Mouse (Mus musculus) layer of hippocampus, postnatal 25 days (tissue): Measurements from ENCODE around the gene Gzf1. TPM values are rescaled to one million over a fixed set of nuclear protein-coding genes. Genes with fewer than 3 reads are reported as not detected.

Experiments used
- DNase-seq, 2 experiments: peaks; one replicate each; pipeline ENCODE4 v3.0.0; 2022; ENCODE audit warnings: mixed read lengths in 2 of 2, low spot score in 1 of 2; ENCODE audit errors: extremely low spot score in 1 of 2
- total RNA-seq, 2 experiments: library from RNA; stranded (reverse); gene quantifications; 2 replicates each; pipeline ENCODE4 v1.2.3; 2021

The Gzf1 gene
- 10 to 100 TPM; 30.4 to 32.4 TPM for total RNA-seq

DNA sequence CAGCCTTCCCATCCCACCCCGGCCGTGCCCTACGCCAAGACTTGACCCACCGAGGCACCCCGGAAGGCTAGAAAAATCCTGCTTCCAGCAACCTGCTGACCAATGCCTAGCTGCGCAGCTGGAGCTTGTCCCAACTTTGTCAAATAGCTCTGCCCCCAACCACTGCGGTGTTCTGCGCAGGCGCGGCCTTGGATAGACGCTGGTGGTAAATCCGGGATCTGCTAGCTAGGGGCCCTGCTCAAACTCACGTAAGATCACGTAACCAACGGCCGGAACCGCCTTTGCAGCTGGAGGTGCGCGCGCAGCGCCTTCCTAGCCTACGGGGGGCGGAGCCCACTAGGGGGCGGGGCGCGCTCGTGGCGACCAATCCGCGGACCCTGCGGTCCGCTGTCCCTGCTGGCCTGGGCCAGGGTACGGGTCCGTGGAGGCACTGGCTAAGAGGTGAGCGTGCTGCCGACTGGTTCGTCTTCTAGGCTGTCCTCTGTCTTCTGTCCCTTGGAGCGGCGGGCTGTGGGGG lies at the start of gene Gzf1:
TSS of gene Gzf1 (plus strand) at position 249 of the 517 bp plus-strand sequence.
- peak; percentile 98 for DNase-seq

DNA sequence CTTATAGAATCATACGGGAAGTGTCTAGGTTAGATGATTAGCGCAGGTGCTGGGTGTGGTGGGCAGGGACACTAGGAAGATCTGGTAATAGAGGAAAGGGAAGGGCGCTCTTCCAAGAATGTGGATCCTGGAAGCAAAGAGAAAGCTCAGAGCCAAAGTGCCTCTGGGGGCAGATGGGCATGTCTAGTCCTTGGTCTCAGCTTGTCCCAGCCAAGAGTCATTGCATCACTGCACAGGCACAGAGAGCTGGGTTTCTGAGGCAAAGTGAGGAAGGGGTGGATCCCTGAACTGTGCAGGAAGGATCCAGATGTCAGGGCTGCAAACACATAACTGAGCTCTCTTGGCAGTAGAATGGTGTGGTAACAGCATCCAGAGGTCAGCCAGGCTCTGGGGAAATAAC lies 49.2 kb upstream of the Gzf1 start:
- DNase-seq = no peak

DNA sequence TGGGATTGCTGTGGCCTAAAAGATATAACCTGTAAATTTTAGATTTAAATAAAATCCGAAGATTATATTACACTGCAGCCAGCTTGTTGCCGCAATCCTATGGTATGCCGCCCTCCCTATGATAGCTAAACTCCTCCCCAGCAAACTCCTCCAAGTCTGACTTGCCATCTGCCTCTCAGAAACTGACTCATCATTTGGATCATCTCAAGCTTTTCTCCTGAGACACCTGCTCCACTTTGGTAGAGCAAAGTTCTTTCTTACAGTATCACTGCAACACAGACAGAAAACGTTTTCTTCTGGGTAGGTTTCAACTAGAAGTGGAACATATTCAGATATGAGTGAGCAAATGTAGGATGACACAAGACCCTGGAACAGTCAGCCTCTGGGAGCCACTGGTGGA lies 46.4 kb upstream of the Gzf1 start:
- no peak for DNase-seq

DNA sequence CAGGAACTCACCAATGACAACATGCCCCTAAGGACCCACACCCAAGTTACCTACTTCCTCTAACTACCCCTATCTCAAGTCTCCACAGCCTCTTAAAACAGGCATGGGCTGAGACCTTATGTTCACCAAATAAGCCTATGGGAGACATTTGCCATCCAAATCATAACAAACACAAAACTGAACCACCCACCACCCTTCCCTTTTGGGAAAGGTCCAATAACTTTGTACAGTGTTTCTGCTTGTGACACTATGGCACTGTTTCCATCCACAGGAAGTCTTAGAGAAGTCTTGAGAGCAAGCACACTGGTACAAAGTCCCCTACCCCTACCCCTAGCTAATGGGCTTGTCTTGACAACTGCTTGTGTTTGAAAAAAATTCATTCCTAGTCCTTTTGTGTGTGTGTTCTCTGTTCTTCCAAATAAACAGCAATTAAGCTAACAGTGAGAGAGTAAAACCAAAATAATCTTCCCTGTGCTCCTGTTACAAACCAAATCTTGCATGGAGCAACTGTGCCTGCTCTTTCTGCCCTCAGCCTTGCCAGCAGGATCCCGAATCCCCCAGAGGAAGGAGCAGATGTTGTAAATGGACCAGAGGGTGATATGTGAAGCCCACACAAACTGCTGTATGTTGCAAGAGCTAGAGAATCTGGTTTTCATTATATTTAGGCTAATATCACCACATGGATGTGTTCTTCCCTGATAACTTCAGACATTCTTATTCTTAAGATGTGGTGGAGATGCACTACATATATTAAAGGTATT lies 38.0 kb upstream of the Gzf1 start:
- no peak for DNase-seq

DNA sequence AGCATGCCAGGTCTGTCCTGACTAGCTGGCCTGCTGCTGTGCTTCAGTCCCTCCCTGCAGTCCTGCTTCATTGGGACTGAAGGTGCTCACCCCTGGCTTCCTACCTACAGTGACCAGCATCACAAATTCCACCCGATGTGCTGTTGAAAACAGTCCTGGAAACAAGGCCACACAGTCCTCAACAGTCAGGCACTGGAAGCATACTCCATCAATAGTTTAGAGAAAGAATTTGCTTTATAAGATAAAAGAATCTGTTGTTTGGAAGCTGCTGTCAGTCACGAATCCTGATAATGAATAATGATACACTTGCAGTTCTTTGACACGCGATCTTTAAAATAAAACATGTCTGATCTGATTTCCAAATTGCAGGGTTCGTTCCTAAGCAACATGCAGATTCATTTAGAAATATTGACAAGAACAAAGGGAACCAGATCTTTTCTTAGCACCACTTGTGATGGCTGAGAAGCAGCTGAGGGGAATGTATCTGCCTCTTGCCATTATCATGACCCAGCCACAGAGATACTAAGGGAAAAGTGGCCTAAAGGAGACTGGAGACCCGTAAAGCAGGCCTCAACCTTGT lies 36.3 kb upstream of the Gzf1 start:
- no peak for DNase-seq

DNA sequence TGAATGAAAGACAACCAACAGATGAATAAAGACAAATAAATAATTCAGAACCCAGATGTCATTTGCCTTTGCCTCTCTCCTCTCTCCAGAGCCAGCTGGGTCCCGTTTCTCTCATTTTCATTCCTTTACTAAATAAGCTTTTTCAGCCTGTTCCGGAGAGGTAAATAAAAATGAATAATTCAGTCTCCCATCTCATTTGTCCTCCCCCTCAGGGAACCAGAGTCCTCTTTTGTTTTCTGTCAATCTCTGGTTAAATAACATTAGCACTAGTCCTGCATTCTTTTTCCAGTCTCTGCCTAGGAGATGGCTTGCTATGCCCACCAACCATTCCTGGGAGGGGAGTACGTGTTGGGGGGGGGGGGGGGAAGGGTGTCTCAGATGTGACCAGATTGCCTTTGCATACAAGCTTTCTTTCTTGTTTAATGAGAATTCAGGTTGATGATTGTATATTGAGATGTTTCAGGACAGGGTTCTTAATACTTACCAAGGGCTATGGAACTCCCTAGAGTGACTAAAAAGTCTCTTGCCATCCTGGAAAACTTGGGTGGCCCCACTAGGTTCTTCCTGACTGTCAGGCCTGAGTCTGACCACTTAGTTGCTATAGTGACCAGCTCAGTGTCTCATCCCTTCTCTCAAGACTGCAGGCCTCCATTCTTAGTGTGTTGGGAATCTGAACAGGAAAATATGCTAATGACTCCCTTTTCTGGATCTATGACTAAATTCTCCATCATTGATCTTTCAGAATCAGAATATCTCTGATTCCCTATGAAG lies 30.1 kb upstream of the Gzf1 start:
- no peak for DNase-seq

DNA sequence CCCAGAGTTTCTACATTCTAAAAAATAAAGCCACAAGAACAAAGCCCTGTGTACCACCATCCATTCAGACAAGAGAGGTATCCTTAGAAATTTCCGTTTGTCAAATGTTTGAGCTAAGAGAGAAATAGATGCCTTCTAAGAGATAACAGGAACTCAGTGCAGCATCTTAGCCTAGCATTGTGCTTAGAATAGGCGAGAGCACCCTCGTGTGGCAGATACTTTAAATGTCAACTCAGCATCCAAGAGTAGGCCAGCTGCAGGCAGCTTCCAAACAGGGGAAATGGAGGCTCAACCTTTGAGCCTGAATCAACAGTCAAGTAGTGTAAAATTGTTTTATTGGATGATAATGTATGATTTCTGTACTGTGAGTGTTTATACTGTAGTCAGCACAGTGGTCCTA lies 25.9 kb upstream of the Gzf1 start:
- peak; percentile 45 to 75 for DNase-seq

DNA sequence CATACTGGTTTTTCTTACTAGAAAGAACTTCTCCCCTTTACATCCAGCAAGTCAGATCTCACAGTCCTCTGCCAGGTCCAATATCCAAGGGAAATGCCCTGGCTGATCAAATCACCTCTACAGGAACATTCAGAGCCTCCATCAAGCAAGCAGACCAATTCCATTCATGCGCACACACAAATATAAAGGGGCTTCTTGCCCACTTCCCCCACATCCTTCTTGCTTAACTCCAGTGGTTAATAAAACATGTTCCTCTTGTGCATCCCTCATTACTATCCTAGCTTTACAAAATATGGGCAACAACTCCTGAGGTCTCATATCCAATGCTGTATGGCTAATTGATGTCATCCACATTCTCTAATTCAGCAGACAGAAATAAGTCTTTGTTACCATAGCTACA lies 17.4 kb upstream of the Gzf1 start:
- DNase-seq = no peak

DNA sequence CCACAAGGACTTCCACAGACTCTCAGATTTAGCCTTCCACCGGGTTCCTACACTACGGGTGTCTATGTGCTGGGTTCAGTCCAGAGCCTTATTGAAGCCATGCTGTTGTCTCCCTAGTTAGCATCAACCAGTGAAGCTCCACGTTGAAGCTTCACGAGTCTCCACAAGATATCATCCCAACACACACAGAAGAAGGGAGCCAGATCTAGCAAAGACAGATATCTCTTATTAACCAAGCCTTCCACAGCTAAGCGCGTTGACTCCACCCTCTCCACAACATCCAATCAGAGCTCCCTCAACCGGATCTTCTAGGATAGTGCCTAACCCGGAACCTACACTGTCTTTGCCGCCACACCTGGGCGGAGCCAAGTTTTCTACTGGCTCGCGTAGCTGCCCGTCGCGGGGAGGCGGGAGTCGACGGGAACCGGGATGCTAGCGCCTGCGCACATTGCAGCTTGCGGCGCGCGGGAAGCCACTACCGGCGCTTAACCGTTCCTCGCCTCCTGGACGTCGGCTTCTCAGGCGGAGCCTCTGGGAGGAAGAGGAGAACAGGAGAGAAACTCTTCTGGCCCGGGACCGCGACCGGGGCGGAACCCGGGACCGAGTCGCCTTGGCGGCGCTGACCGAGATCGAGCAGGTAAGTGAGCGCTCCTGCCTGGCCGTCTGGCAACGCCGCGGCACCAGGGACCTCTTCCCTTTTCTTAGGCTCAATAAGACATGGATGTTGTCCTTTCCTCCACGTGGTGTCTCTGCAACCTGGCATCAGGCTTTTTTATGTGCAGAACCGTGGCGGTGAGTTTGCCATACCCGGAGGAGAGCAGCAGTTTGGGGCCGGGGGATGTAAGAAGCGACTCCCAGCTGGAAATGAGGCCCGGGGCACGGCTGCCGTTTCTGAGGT lies 8.4 kb upstream of the Gzf1 start, which contains the start of gene Nxt1:
TSS of gene Nxt1 (plus strand) at position 403 of the 898 bp plus-strand sequence.
- peak; percentile 99 for DNase-seq

DNA sequence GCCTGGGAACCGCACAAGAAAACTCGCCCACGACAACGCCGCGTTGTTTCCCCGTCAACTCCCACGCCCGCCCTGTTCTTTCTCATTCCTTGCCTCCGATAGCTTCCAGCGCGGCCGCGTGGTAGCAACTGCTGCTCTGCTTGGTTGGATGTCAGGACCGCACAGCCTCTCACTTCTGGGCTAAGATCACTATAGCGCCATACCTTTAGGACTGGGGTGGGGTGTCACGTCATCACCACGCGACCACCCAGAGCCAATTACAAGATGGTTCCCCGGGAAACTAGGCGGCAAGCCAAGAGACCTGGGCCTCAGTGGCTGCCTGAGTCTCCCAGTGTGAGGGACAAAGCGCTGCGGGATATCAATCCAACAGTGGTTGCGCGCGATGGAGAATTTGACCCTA lies 3.0 kb upstream of the Gzf1 start:
- peak; percentile 74 to 78 for DNase-seq

DNA sequence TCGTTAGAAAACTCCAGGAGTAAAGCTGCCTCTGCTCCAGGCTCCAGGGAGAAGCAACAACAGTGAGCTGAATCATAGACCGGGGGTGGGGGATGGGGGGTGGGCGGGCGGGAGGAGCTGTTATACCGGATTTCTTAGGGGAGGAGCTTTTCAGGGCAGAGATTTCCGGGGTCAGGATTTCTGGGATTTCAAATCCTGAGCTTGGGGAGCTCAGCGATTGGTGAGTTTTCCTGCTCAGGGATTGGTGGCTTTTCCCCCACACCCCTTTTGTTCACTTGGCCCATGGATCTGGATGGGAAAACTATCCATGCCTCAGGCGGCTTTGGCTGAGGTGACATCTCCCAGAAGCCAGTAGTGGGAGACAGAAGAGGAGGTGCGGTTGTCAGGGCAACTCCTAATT lies 1.5 kb upstream of the Gzf1 start:
- DNase-seq = peak in 1 of 2 experiments; percentile 19

DNA sequence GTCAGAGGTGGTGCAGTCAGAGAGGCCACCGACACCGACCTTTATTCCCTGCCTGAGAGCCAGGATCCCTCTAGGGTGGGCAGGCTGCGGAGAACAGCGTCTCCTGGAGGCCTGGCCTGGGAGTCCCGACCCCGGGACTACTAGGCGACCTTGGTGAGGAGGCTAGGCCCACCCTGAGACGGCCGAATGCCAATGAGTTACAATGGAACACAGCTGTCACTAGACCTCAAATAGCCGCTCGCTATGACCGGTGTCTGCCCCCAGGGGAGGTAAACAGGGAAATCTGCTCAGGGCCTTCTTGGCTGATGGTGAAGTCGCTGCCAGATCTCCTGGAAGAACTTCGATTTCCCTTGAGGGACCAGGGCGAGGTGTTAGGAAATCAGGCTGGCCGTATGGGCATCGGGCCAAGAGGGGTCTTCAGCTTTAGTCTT lies 653 bp downstream of the Gzf1 start:
- DNase-seq = peak in 1 of 2 experiments; percentile 38

DNA sequence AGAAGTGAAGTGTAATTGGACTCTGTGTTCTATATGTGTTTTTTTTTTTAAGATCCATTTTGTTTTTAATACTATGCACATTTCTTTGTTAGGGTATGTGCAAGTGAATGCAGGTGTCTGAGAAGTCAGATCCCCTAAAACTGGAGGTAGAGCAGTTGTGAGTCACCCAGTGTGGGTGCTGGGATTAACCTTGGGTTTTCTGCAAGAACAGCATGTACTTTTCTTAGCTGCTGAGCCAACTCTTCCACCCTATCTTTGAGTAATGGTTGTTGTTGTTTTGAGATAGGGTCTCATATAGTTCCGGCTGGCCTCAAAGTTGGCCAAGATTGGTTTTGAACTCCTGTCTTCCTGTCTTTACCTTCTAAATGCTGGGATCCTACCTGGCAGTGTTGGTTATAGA lies 2.2 kb downstream of the Gzf1 start:
- no peak for DNase-seq

DNA sequence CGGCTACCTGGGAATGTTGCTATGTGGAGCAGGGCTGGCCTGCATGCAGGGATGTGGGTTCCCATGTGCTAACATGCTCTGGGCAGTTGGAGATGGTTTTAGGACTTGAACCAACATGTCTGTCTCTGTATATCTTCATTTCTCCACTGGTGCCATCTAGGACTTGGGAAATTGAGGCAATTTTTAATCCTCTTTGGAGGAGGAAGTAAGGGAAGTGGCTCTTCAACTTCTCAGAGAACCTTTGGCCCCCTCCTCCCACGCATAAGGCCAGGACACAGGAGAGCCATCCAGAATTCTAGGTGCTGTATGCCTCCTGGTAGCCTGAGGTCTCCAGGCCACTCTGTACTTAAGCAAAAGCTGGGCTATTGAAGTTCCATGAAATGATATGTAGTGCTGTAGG lies 4.1 kb downstream of the Gzf1 start:
- no peak for DNase-seq

DNA sequence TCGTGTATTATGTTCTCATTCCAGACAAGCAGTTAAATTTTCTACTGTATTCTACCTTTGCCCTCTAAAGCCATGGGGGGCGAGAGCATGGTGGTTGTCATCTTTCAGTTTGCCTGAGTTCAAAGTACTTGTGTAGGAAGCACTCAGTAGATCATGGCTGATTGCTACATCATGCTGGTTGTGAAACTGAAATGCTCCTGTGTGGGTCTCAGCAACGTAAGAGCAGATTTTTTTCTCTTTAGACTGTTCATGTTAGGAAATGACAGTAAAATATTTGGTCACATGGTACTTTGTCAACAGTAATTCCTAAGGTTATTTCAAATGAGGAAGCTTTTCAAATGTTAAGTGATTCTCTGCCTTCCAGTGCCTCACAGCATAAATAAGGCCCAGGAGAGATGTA lies 4.9 kb downstream of the Gzf1 start:
- DNase-seq = no peak

DNA sequence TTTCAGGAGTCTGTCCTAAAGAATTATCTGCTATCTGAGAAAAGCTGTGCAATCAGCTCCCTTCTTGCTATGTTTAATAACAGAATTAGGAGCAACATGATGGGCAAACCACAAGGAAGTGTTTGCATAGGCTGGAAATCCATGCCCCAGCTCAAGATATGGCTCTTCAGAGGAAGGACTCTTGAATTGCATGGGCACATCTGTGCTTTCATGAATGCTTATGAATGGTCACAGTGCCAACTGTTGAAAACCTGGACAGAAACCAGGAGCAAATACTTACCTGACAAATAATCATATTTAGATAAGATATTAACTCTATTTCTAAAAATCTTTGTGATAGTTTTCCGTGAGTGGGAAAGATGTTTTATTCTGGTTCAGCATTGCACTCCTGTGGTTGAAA lies 6.0 kb downstream of the Gzf1 start:
- no peak for DNase-seq

DNA sequence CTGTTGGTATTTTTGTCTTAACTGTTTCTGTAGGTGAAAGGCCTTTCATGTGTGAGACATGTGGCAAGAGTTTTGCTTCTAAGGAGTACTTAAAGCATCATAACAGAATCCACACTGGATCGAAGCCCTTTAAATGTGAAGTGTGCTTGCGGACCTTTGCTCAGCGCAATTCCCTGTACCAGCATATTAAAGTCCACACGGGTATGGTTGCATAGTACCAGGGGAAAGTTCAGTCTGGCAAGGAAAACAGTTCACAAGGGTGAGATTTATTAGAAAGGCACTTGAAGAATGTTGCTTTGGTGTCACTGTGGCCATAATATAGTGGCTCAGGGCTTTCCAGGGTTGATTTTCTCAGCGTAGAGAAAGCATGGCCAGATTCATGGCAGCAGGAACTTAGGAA lies 7.1 kb downstream of the Gzf1 start:
- no peak for DNase-seq

DNA sequence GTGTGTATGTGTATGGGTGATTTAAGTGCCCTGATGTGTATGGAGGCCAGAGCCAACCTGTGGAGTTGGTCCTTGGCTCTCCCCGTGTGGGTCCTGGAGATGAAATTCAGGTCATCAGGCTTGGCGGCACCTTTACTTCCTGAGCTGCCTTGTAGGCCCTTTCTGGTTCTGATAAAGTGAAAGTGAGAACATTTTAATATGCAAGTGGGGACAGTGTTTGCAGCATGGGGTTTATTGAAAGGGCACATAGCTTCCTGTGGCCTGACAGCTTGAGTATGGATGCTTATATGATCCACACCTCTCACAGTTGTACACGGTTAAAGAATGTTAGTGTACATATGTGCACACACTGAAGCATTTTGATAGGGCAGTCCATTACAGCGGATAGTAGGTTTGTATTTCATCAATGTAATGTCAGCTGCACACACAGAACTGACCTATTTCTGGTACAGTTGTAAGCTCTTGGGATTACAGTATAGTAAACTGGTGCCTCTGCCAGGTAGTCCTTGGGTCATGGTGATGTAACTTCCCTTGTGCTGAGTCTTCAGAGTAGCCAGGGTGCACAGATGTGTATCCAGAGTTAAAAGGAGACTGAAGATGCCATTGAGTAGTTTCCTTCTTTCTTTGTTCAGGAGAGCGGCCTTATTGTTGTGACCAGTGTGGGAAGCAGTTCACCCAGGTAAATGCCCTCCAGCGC lies 8.8 kb downstream of the Gzf1 start:
- no peak for DNase-seq

DNA sequence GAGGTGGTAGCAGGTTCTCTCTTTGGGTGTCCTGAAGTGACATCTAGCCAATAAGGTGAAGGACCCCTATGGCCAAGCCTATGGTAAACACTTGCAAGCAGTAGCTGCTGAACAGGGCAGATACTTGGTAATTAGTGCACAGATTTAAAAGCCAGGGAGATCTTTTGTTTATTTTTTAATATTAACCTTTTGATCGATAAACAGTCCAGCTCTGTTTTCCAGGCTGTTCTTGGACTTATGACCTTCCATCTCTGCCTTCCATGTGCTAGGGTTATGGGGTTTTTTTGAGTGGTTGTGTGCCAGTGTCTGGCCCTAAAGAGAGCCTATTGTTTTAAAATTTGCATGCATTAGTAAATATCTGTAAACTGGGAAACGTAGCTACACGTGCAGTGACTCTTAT lies 9.5 kb downstream of the Gzf1 start:
- no peak for DNase-seq

DNA sequence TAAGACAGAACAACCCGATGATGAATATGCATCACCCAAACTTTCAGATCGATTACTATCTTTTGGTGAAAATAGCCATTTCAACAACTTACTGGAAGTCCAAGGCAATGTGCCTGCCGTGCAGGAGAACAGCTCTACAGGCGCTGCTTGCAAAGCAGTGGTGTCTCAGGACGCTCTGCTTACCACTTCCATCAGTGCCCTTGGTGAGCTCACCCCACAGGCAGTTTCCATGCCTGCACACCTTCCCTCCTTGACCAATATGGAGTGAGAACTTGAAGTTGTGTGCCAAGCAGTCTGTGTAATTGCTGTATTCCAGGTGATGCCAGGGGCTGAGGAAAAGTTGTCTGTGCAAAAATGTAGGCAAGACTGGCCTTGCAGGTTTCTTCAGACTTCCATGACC lies 10.0 kb downstream of the Gzf1 start:
- no peak for DNase-seq
